Mouse (Mus musculus) CH12.LX (cell line): Measurements from ENCODE around the gene Ppp1r9b. TPM values are rescaled to one million over a fixed set of nuclear protein-coding genes. Genes with fewer than 3 reads are reported as not detected.

Experiments used
- DNase-seq: peaks from one replicate; pipeline ENCODE4 v3.0.0-alpha.2; 2013; ENCODE audit errors: extremely low read depth
- H3K27ac ChIP-seq: 2 replicates; pipeline ENCODE4 v1.5.1; 2012; ENCODE audit warnings: low read depth, mild to moderate bottlenecking, control low read depth, moderate library complexity; ENCODE audit not compliant: insufficient read depth
- H3K27me3 ChIP-seq: replicated peaks from 2 replicates; pipeline ENCODE3; 2012; ENCODE audit warnings: inconsistent platforms
- H3K36me3 ChIP-seq, 2 experiments: replicated peaks in 1 of 2; 2 replicates each; pipeline versions ENCODE3 to v1.6.1; 2012; ENCODE audit warnings: inconsistent platforms in 1 of 2, low read length in 1 of 2, mild to moderate bottlenecking in 1 of 2, mixed read lengths in 1 of 2, moderate library complexity in 1 of 2; ENCODE audit not compliant: control insufficient read depth in 1 of 2, insufficient read depth in 1 of 2
- H3K4me1 ChIP-seq, 2 experiments: 2 replicates each; pipeline ENCODE4 v1.6.1; 2012; ENCODE audit warnings: inconsistent platforms in 1 of 2, moderate library complexity in 1 of 2; ENCODE audit not compliant: insufficient read depth in 2 of 2, control insufficient read depth in 1 of 2
- H3K4me2 ChIP-seq: 2 replicates; pipeline ENCODE4 v1.6.1; 2012; ENCODE audit warnings: low read depth, mild to moderate bottlenecking, control low read depth; ENCODE audit not compliant: poor library complexity, insufficient read depth, severe bottlenecking
- H3K4me3 ChIP-seq, 3 experiments: fragments of 150-350 bp in 1 of 3; sonication (generic) in 1 of 3; replicated peaks in 1 of 3; 2 replicates each; pipeline versions ENCODE3 to v1.5.1; 2011 to 2012; ENCODE audit warnings: low read depth in 2 of 3, low read length in 2 of 3, mild to moderate bottlenecking in 2 of 3, moderate library complexity in 2 of 3, control low read depth in 1 of 3, improper control_type of control experiment in 1 of 3, inconsistent platforms in 1 of 3, mixed read lengths in 1 of 3; ENCODE audit not compliant: poor library complexity in 1 of 3
- H3K79me2 ChIP-seq: replicated peaks from 2 replicates; pipeline ENCODE4 v1.6.1; 2012; ENCODE audit warnings: mild to moderate bottlenecking, moderate library complexity; ENCODE audit not compliant: control insufficient read depth, poor library complexity, insufficient read depth, severe bottlenecking; ENCODE audit errors: extremely low read depth
- H3K9ac ChIP-seq: 2 replicates; pipeline ENCODE4 v1.6.1; 2012; ENCODE audit warnings: low read depth, mild to moderate bottlenecking, control low read depth, moderate library complexity; ENCODE audit not compliant: insufficient read depth
- H3K9me3 ChIP-seq: replicated peaks from 2 replicates; pipeline ENCODE3; 2012; ENCODE audit warnings: low read length, inconsistent platforms, mixed read lengths
- BHLHE40 ChIP-seq: IDR thresholded peaks from 2 replicates; pipeline ENCODE4 v1.6.1; 2011; ENCODE audit warnings: mild to moderate bottlenecking, low read depth, low read length, improper control_type of control experiment
- CHD1 ChIP-seq: IDR thresholded peaks from 2 replicates; pipeline ENCODE4 v1.6.1; 2012; ENCODE audit warnings: low read depth, low read length, improper control_type of control experiment, inconsistent platforms
- CHD2 ChIP-seq: IDR thresholded peaks from 2 replicates; pipeline ENCODE4 v1.6.1; 2011; ENCODE audit warnings: low read length, improper control_type of control experiment
- CTCF ChIP-seq, 2 experiments: IDR thresholded peaks in 1 of 2; conservative IDR thresholded peaks in 1 of 2; 2 replicates each; pipeline ENCODE4 v1.5.1; 2011 to 2012; ENCODE audit warnings: low read depth in 2 of 2, low read length in 2 of 2, improper control_type of control experiment in 1 of 2, inconsistent platforms in 1 of 2, mild to moderate bottlenecking in 1 of 2, moderate library complexity in 1 of 2
- EP300 ChIP-seq: IDR thresholded peaks from 2 replicates; pipeline ENCODE4 v1.6.1; 2011; ENCODE audit warnings: low read length, improper control_type of control experiment
- ETS1 ChIP-seq: conservative IDR thresholded peaks from 2 replicates; pipeline ENCODE4 v1.6.1; 2012; ENCODE audit warnings: low read depth, mild to moderate bottlenecking, inconsistent platforms, low read length, improper control_type of control experiment, moderate library complexity
- IRF4 ChIP-seq: IDR thresholded peaks from 2 replicates; pipeline ENCODE4 v1.6.1; 2014; ENCODE audit warnings: low read depth, mild to moderate bottlenecking, inconsistent platforms, low read length, improper control_type of control experiment
- JUND ChIP-seq: conservative IDR thresholded peaks from 2 replicates; pipeline ENCODE4 v1.6.1; 2011; ENCODE audit warnings: low read depth, low read length, improper control_type of control experiment
- KAT2A ChIP-seq: IDR thresholded peaks from 2 replicates; pipeline ENCODE4 v1.6.1; 2012; ENCODE audit warnings: low read length, improper control_type of control experiment, inconsistent platforms; ENCODE audit not compliant: insufficient replicate concordance
- MAFK ChIP-seq: IDR thresholded peaks from 2 replicates; pipeline ENCODE4 v1.6.1; 2011; ENCODE audit warnings: low read length, improper control_type of control experiment; ENCODE audit not compliant: insufficient replicate concordance
- MAZ ChIP-seq: IDR thresholded peaks from 2 replicates; pipeline ENCODE4 v1.6.1; 2012; ENCODE audit warnings: low read depth, mild to moderate bottlenecking, inconsistent platforms, low read length, improper control_type of control experiment, moderate library complexity
- MEF2A ChIP-seq: IDR thresholded peaks from 2 replicates; pipeline ENCODE4 v1.6.1; 2014; ENCODE audit warnings: low read depth, mild to moderate bottlenecking, inconsistent platforms, low read length, improper control_type of control experiment, borderline replicate concordance
- NRF1 ChIP-seq: IDR thresholded peaks from 2 replicates; pipeline ENCODE4 v1.6.1; 2014; ENCODE audit warnings: low read depth, mild to moderate bottlenecking, inconsistent platforms, low read length, improper control_type of control experiment, moderate library complexity
- PAX5 ChIP-seq: IDR thresholded peaks from 2 replicates; pipeline ENCODE4 v1.6.1; 2012; ENCODE audit warnings: low read length, inconsistent platforms, mixed read lengths
- POLR2AphosphoS2 ChIP-seq: IDR thresholded peaks from 2 replicates; pipeline ENCODE4 v1.6.1; 2011; ENCODE audit warnings: low read depth, low read length, improper control_type of control experiment
- TBP ChIP-seq: conservative IDR thresholded peaks from 2 replicates; pipeline ENCODE4 v1.6.1; 2011; ENCODE audit warnings: low read depth, low read length, improper control_type of control experiment
- UBTF ChIP-seq: IDR thresholded peaks from 2 replicates; pipeline ENCODE4 v1.6.1; 2012; ENCODE audit warnings: low read depth, mild to moderate bottlenecking, inconsistent platforms, low read length, improper control_type of control experiment, moderate library complexity
- USF2 ChIP-seq: conservative IDR thresholded peaks from 2 replicates; pipeline ENCODE4 v1.6.1; 2011; ENCODE audit warnings: low read depth, low read length, improper control_type of control experiment
- ZKSCAN1 ChIP-seq: IDR thresholded peaks from 2 replicates; pipeline ENCODE4 v1.6.1; 2012; ENCODE audit warnings: low read depth, inconsistent platforms, low read length, improper control_type of control experiment, borderline replicate concordance
- ZNF384 ChIP-seq: IDR thresholded peaks from 2 replicates; pipeline ENCODE4 v1.6.1; 2012; ENCODE audit warnings: low read depth, low read length, improper control_type of control experiment, inconsistent platforms
- dilution Hi-C: fragments of 300-500 bp; cut with MboI; formaldehyde crosslinking; loops from 2 replicates; pipeline ENCODE4 v1.14.3; 2020; ENCODE audit warnings: low sequenced_read_pairs; ENCODE audit not compliant: extremely low pct_unique_long_range_greater_than_20kb, extremely low pct_ligation_motif_present
- in situ Hi-C: fragments of 300-500 bp; cut with MboI; formaldehyde crosslinking; loops from 3 replicates; pipeline ENCODE4 v1.14.3; 2019; ENCODE audit warnings: low sequenced_read_pairs, low pct_ligation_motif_present, low pct_unique_long_range_greater_than_20kb, mixed read lengths
- polyA plus RNA-seq: library from polyadenylated mRNA; unstranded; fragments of >175 nt; gene quantifications from 2 replicates; pipeline ENCODE4 v1.2.1, GENCODE M21; 2012; ENCODE audit warnings: low read depth; ENCODE audit not compliant: insufficient read length
- total RNA-seq, 2 experiments: library from RNA; depleted of rRNA; stranded (reverse); fragments of 300-350 nt in 1 of 2; fragments of >200 nt in 1 of 2; gene quantifications; 2 replicates each; pipeline ENCODE4 v1.2.3; 2012 to 2014

The Ppp1r9b gene
- total and polyA plus RNA-seq, 3 experiments = 7.8 to 21.8 (median 21.2) TPM

GRCm38 (mm10) chr11:94962534-94963101 lies 28.2 kb upstream of the Ppp1r9b start:
- Histone ChIP-seq H3K79me2 (no peaks in the 10 kb centered on the region), H3K4me1 (peaks cover 10 to 21% of the 10 kb centered on the region in 2 experiments), H3K4me2 (peak overlapping the region; percentile 39; the same call in 1 of the 2 replicates), H3K27me3 (peaks cover 71% of the 10 kb centered on the region), H3K9ac (no peak overlapping the region), H3K27ac (no peak overlapping the region), H3K4me3 (no peak overlapping the region), H3K36me3 (no peaks in the 10 kb centered on the region), H3K9me3 (no peaks in the 10 kb centered on the region)
- in situ Hi-C loops = no loop called here
- no peak for TF ChIP-seq TBP
- no peak for TF ChIP-seq UBTF
- TF ChIP-seq ZNF384 = peak; percentile 70
- peak; percentile 70; the same call in 1 of the 2 replicates for TF ChIP-seq IRF4
- 0 out of 2 replicates have a peak, but pooled peaks have one; percentile 37 for TF ChIP-seq MAFK
- TF ChIP-seq EP300 = peak; percentile 28; the same call in 1 of the 2 replicates
- no peak for TF ChIP-seq PAX5
- TF ChIP-seq BHLHE40 = peak; percentile 28
- TF ChIP-seq MAZ = no peak
- no peak for TF ChIP-seq POLR2AphosphoS2
- TF ChIP-seq USF2 = no peak
- TF ChIP-seq CHD1 = no peak
- 0 out of 2 replicates have a peak, but pooled peaks have one; percentile 20 for TF ChIP-seq ETS1
- DNase-seq = peak; percentile 85
- dilution Hi-C loops = no loop called here

- Histone ChIP-seq H3K4me1 (peaks cover 20 to 30% of the 10 kb centered on the region in 2 experiments), H3K9me3 (no peaks in the 10 kb centered on the region), H3K27ac (no peak within 1 kb of the TSS), H3K79me2 (no peaks in the 10 kb centered on the region), H3K27me3 (peaks cover 84% of the 10 kb centered on the region), H3K36me3 (no peaks in the 10 kb centered on the region), H3K4me3 (no peak within 1 kb of the TSS), H3K4me2 (no peak within 1 kb of the TSS), H3K9ac (no peak within 1 kb of the TSS)
- no peak for TF ChIP-seq ZKSCAN1
- no peak for TF ChIP-seq MAFK
- TF ChIP-seq CTCF (conservative IDR thresholded peaks at IDR 0.05 in 1 of 2, IDR thresholded peaks at IDR 0.05 in 1 of 2; ENCODE audit: low read depth in 2 of 2, low read length in 2 of 2) = peak in 1 of 2 experiments; percentile 56; a peak in 2 of 4 replicates
- TF ChIP-seq MEF2A = no peak
- TF ChIP-seq NRF1 = no peak
- 0 out of 2 replicates have a peak, but pooled peaks have one; percentile 22 for TF ChIP-seq MAZ
- TF ChIP-seq JUND = no peak
- no peak for TF ChIP-seq KAT2A
- TF ChIP-seq CHD2 = no peak
- no peak for TF ChIP-seq POLR2AphosphoS2
- TF ChIP-seq IRF4 = no peak
- no peak for DNase-seq
- dilution Hi-C loops = no loop called here
- in situ Hi-C loops = no loop called here
These were observed 23.4 kb upstream of the Ppp1r9b start, which contains the start of gene Hils1 for GRCm38 (mm10) chr11:94967419-94967818. TSS of gene Hils1 (plus strand) at chr11:94967593.
